Mouse (Mus musculus) kidney, postnatal 25 days (tissue): ENCODE data around the gene Ndufb7.
"Not testable (repeated sequence)": the region's sequence is repeated elsewhere in the genome, so short reads cannot be mapped to it uniquely, and the experiment has no call there.

ENCODE experiments used
- DNase-seq, 2 experiments: peaks; one replicate each; pipeline ENCODE4 v3.0.0; 2021; ENCODE audit warnings: mixed read lengths in 2 of 2

Gene Ndufb7

GRCm38 (mm10) chr8:83576516-83576895, 10.0 kb downstream of the Ndufb7 start:
- DNase-seq, result peak in 1 of 2 experiments; percentile 1

GRCm38 (mm10) chr8:83576921-83577320, 10.4 kb downstream of the Ndufb7 start:
- DNase-seq, result peak in 1 of 2 experiments; percentile 2

GRCm38 (mm10) chr8:83577384-83577791, 10.9 kb downstream of the Ndufb7 start:
- DNase-seq, result peak; percentile 9 to 60

- peak; percentile 7 to 50 for DNase-seq
Measured at GRCm38 (mm10) chr8:83578131-83579055, 11.9 kb downstream of the Ndufb7 start.

- DNase-seq, result no peak
Measured at GRCm38 (mm10) chr8:83579676-83580075, 13.2 kb downstream of the Ndufb7 start.

- DNase-seq, result peak in 1 of 2 experiments; percentile 42
Measured at GRCm38 (mm10) chr8:83580826-83581225, 14.4 kb downstream of the Ndufb7 start.

GRCm38 (mm10) chr8:83582226-83582625, 15.8 kb downstream of the Ndufb7 start:
- peak in 1 of 2 experiments; percentile 40 for DNase-seq

GRCm38 (mm10) chr8:83583236-83583635, 16.8 kb downstream of the Ndufb7 start:
- DNase-seq, result no peak

- no peak for DNase-seq
Measured at GRCm38 (mm10) chr8:83584771-83585170, 18.3 kb downstream of the Ndufb7 start.

- peak; percentile 60 to 81 for DNase-seq
Measured at GRCm38 (mm10) chr8:83585333-83585732, 18.9 kb downstream of the Ndufb7 start.

- no peak for DNase-seq
Measured at GRCm38 (mm10) chr8:83587644-83588043, 21.2 kb downstream of the Ndufb7 start.

- no peak for DNase-seq
Measured at GRCm38 (mm10) chr8:83588886-83589285, 22.4 kb downstream of the Ndufb7 start.

GRCm38 (mm10) chr8:83590488-83591023, 24.1 kb downstream of the Ndufb7 start:
- no peak for DNase-seq

GRCm38 (mm10) chr8:83592682-83593081, 26.2 kb downstream of the Ndufb7 start:
- DNase-seq, result no peak

GRCm38 (mm10) chr8:83593325-83594166, 27.1 kb downstream of the Ndufb7 start:
- DNase-seq, result peak in 1 of 2 experiments; percentile 83

GRCm38 (mm10) chr8:83594167-83595049, 27.9 kb downstream of the Ndufb7 start:
- peak; percentile 98 to 99 for DNase-seq

GRCm38 (mm10) chr8:83595050-83595345, 28.5 kb downstream of the Ndufb7 start:
- DNase-seq, result not testable (repeated sequence)

- DNase-seq, result peak; percentile 64 to 66
Measured at GRCm38 (mm10) chr8:83596369-83596768, 29.9 kb downstream of the Ndufb7 start.

GRCm38 (mm10) chr8:83598146-83598545, 31.7 kb downstream of the Ndufb7 start:
- DNase-seq, result no peak

- DNase-seq, result no peak
Measured at GRCm38 (mm10) chr8:83599814-83600213, 33.3 kb downstream of the Ndufb7 start.

GRCm38 (mm10) chr8:83602650-83603029, 36.2 kb downstream of the Ndufb7 start:
- no peak for DNase-seq
